Mouse (Mus musculus): ENCODE measurements around the gene Rgs19. TPM values are rescaled to one million over a fixed set of nuclear protein-coding genes. Genes with fewer than 3 reads are reported as not detected.

Gene Rgs19
- 33.1 and 41.7 TPM in 2 replicates for polyA plus RNA-seq (2015; fragmentation: Nextera tagmentation; extraction: Ambion mirVana)

DNA sequence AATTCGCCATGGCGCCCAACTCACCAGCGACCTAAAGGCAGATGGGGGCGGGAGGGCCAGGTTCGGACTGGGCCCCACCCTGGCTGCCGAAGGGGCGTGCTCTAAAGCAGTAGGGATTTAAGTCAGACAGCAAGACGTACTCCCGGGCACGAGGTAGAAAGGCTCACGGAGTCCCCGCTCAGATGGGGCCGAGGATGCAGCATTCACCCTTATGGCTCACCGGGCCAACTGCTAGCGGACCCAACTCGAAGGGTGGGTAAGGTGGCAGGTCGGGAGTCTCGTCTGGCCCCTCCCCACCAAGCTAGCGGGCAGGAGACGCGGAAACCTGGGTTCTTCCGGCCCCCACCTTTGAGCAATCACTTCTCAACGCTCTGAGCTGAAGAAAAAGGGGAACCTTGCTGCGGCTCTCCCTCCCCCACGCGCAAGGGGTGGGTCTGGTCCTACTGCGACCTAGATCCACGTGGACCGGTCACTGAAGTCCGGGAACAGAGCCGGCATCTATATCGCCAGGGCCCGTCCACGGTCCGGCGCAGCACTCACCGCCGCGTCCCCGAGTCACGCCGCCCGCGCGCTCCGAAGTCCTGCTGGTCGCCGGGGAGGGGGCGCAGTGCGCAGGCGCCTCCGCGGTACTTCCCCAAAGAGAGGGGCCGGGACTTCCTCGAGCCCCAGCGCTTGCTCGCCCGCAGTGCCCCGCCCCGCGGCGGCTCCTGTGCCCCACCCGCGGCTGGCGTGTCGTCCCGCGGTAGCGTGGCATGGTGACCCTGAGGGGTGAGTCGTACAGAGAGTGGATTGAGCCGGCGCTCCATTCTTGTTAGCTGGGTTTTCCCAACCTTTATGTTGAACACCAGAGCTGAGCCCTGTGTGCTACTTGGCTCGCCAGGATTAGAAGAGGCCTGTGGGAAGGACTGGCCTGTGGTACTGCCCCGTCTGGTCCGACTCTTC lies at the start of gene Rgs19:
Gene Rgs19 (minus strand): TSS at position 639 of the 942 bp plus-strand sequence.

DNA sequence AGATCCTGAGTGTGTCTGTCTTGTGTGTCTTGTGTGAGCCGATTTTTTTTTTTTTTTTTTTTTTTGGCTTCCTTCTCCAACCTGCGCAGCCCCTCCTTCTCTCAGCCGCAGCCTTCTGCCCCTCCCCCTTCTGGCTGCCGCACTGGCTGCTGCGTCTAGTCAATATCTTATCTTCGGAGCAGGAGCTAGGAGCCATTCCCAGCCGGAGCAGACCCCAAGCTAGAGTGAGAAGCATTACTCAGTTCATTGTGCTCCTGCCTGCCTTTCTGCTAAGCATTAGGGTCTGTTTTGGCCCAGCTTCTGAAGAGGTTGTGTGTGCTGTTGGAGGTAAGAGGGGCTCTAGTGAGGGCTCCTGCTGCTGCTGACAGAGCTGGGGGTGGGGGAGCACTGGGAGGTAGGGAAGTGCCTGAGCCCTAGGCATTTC lies 21.1 kb upstream of the Rgs19 start, which contains the start of gene Oprl1:
Gene Oprl1 (plus strand): TSS at position 114 of the 424 bp plus-strand sequence.

GRCm38 (mm10) chr2:181698241-181698640 lies 4.5 kb upstream of the Rgs19 start, which contains the start of gene Lkaaear1:
Lkaaear1 (minus strand) TSS chr2:181698442.

GRCm38 (mm10) chr2:181679951-181680715 lies 13.6 kb downstream of the Rgs19 start, which contains the start of gene Tcea2:
Tcea2 (plus strand) TSS chr2:181680310.

GRCm38 (mm10) chr2:181671326-181671725 lies 22.5 kb downstream of the Rgs19 start, which contains the start of gene Sox18:
Sox18 (minus strand) TSS chr2:181671640.

DNA sequence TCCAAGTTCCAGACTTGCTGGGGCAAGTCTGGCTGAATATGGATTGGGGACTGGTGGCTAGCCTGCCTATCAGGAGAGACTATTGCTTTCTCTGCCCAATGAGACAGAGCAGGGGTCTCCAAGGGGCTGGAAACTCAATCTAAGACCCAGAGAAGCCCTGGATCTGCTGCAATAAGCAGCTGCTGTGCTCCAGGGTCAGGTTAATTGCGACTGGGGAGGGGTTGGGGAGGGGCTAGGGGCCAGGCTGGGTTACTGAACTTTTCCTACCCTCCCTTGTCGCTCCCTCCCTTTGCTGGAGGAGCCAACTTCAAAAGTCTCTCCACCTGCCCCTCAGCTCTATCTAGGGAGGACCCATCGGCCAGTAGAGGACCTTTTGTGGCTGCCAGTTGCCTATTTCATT lies 37.0 kb downstream of the Rgs19 start, which contains the start of gene Gm29797:
Gene Gm29797 (plus strand): TSS at position 301 of the 400 bp plus-strand sequence.

Other genes starting within 250 kb of the Rgs19 start
- gene Zbtb46, start 234.6 kb downstream of the Rgs19 start, polyA plus RNA-seq (2015; fragmentation: Nextera tagmentation; extraction: Ambion mirVana) = 3.0 and 3.7 TPM in 2 replicates
- not detected in 2 replicates for gene Abhd16b, start 200.8 kb downstream of the Rgs19 start, polyA plus RNA-seq (2015; fragmentation: Nextera tagmentation; extraction: Ambion mirVana)
- gene Tpd52l2, start 196.8 kb downstream of the Rgs19 start, polyA plus RNA-seq (2015; fragmentation: Nextera tagmentation; extraction: Ambion mirVana) = 129 and 134 TPM in 2 replicates
- gene Dnajc5, start 173.5 kb downstream of the Rgs19 start, polyA plus RNA-seq (2015; fragmentation: Nextera tagmentation; extraction: Ambion mirVana) = 52.2 and 55.0 TPM in 2 replicates
- gene Uckl1, start 109.1 kb downstream of the Rgs19 start, polyA plus RNA-seq (2015; fragmentation: Nextera tagmentation; extraction: Ambion mirVana) = 58.0 and 61.9 TPM in 2 replicates
- gene Prpf6, start 102.1 kb downstream of the Rgs19 start, polyA plus RNA-seq (2015; fragmentation: Nextera tagmentation; extraction: Ambion mirVana) = 29.1 and 32.2 TPM in 2 replicates
- gene Zfp512b, start 101.2 kb downstream of the Rgs19 start, polyA plus RNA-seq (2015; fragmentation: Nextera tagmentation; extraction: Ambion mirVana) = 24.2 and 27.2 TPM in 2 replicates
- gene Samd10, start 94.8 kb downstream of the Rgs19 start, polyA plus RNA-seq (2015; fragmentation: Nextera tagmentation; extraction: Ambion mirVana) = 8.9 and 10.9 TPM in 2 replicates
- gene Gm29797, start 36.9 kb downstream of the Rgs19 start, polyA plus RNA-seq (2015; fragmentation: Nextera tagmentation; extraction: Ambion mirVana) = not detected in 2 replicates
- 17.4 and 20.6 TPM in 2 replicates for gene Sox18, start 22.3 kb downstream of the Rgs19 start, polyA plus RNA-seq (2015; fragmentation: Nextera tagmentation; extraction: Ambion mirVana)
- gene Tcea2, start 13.7 kb downstream of the Rgs19 start, polyA plus RNA-seq (2015; fragmentation: Nextera tagmentation; extraction: Ambion mirVana) = 11.9 and 13.4 TPM in 2 replicates
- gene Lkaaear1, start 4.5 kb upstream of the Rgs19 start, polyA plus RNA-seq (2015; fragmentation: Nextera tagmentation; extraction: Ambion mirVana) = not detected in 2 replicates
- 0.06 and 0.26 TPM in 2 replicates for gene Oprl1, start 21.0 kb upstream of the Rgs19 start, polyA plus RNA-seq (2015; fragmentation: Nextera tagmentation; extraction: Ambion mirVana)
- 0.02 TPM in 1 of 2 replicates, not detected in the other for gene Myt1, start 69.4 kb upstream of the Rgs19 start, polyA plus RNA-seq (2015; fragmentation: Nextera tagmentation; extraction: Ambion mirVana)
- gene Pcmtd2, start 143.9 kb upstream of the Rgs19 start, polyA plus RNA-seq (2015; fragmentation: Nextera tagmentation; extraction: Ambion mirVana) = 14.1 and 16.3 TPM in 2 replicates
- gene Polr3k, start 170.4 kb upstream of the Rgs19 start, polyA plus RNA-seq (2015; fragmentation: Nextera tagmentation; extraction: Ambion mirVana) = 41.6 and 43.9 TPM in 2 replicates

Data from urinary bladder, postnatal 0 days (tissue).